Mouse (Mus musculus) bone marrow macrophage, adult 2 months (primary cell): ENCODE measurements around the gene Timm17a.

Source experiments
- CTCF ChIP-seq: IDR thresholded peaks from 2 replicates; pipeline ENCODE4 v1.5.1; 2012; ENCODE audit warnings: low read depth, mild to moderate bottlenecking, low read length, moderate library complexity
- POLR2A ChIP-seq: IDR thresholded peaks from 2 replicates; pipeline ENCODE4 v1.6.1; 2012; ENCODE audit warnings: mild to moderate bottlenecking, low read depth, low read length, borderline replicate concordance

- TF ChIP-seq CTCF: no peak
- TF ChIP-seq POLR2A: no peak
Measured at GRCm38 (mm10) chr1:135256299-135256698, 57.3 kb downstream of the Timm17a start.
